Mouse (Mus musculus): ENCODE data around the gene Ndufs6.

GRCm38 (mm10) chr13:73298717-73299116 lies 29.6 kb downstream of the Ndufs6 start:
- TF ChIP-seq POLR2A (IDR thresholded peaks at IDR 0.05; ENCODE audit: extremely low read depth, insufficient read depth, low read length) (no peak), CTCF (IDR thresholded peaks at IDR 0.05; ENCODE audit: low read depth, low read length) (no peak)

All from liver, adult 2 months (tissue).